Mouse (Mus musculus) cerebellum, postnatal 36 days (tissue): Measurements from ENCODE around the gene Gm10715.
"Not testable (repeated sequence)": the region's sequence is repeated elsewhere in the genome, so short reads cannot be mapped to it uniquely, and the experiment has no call there.

Experiments
- DNase-seq, 2 experiments: peaks; one replicate each; pipeline ENCODE4 v3.0.0; 2021 to 2022; ENCODE audit warnings: mixed read lengths in 2 of 2

Gene Gm10715

GRCm38 (mm10) chr9:3036577-3036976 lies at the start of gene Gm10715:
Gene Gm10715, plus strand, starts transcription at chr9:3036877.
- DNase-seq: not testable (repeated sequence)

GRCm38 (mm10) chr9:3000445-3000972 lies 36.2 kb upstream of the Gm10715 start, which contains the start of gene Gm10722:
Gene Gm10722, plus strand, starts transcription at chr9:3000922.
- not testable (repeated sequence) for DNase-seq

GRCm38 (mm10) chr9:3001006-3001405 lies 35.7 kb upstream of the Gm10715 start:
- peak in 1 of 2 experiments; percentile 5 for DNase-seq

- DNase-seq: peak; percentile 85 to 88
These were observed 34.6 kb upstream of the Gm10715 start for GRCm38 (mm10) chr9:3001948-3002659.

GRCm38 (mm10) chr9:3002794-3003396 lies 33.8 kb upstream of the Gm10715 start, which contains the start of gene Gm11168:
Gene Gm11168, plus strand, starts transcription at chr9:3003346.
- DNase-seq: not testable (repeated sequence)

GRCm38 (mm10) chr9:3006179-3006578 lies 30.5 kb upstream of the Gm10715 start:
- not testable (repeated sequence) for DNase-seq

GRCm38 (mm10) chr9:3006636-3007035 lies 30.0 kb upstream of the Gm10715 start:
- DNase-seq: peak; percentile 30 to 79

- not testable (repeated sequence) for DNase-seq
These were observed 29.4 kb upstream of the Gm10715 start for GRCm38 (mm10) chr9:3007272-3007671.

GRCm38 (mm10) chr9:3009331-3009730 lies 27.3 kb upstream of the Gm10715 start:
- not testable (repeated sequence) for DNase-seq

GRCm38 (mm10) chr9:3012054-3012621 lies 24.5 kb upstream of the Gm10715 start:
- DNase-seq: not testable (repeated sequence)

GRCm38 (mm10) chr9:3012733-3013279 lies 23.9 kb upstream of the Gm10715 start, which contains the start of gene Gm10721:
Gene Gm10721, plus strand, starts transcription at chr9:3013140.
- DNase-seq: not testable (repeated sequence)

GRCm38 (mm10) chr9:3015354-3015753 lies 21.3 kb upstream of the Gm10715 start, which contains the start of gene Gm10720:
Gene Gm10720, plus strand, starts transcription at chr9:3015654.
- DNase-seq: not testable (repeated sequence)

GRCm38 (mm10) chr9:3015896-3016295 lies 20.8 kb upstream of the Gm10715 start:
- not testable (repeated sequence) for DNase-seq

GRCm38 (mm10) chr9:3017108-3017507 lies 19.6 kb upstream of the Gm10715 start, which contains the start of gene Gm10719:
Gene Gm10719, plus strand, starts transcription at chr9:3017408.
- DNase-seq: not testable (repeated sequence)

GRCm38 (mm10) chr9:3018944-3019343 lies 17.7 kb upstream of the Gm10715 start:
- peak; percentile 51 to 88 for DNase-seq

- DNase-seq: peak; percentile 24 to 33
These were observed 16.6 kb upstream of the Gm10715 start for GRCm38 (mm10) chr9:3019835-3020727.

GRCm38 (mm10) chr9:3022316-3023008 lies 14.2 kb upstream of the Gm10715 start:
- DNase-seq: peak; percentile 11 to 37

- not testable (repeated sequence) for DNase-seq
These were observed 13.2 kb upstream of the Gm10715 start, which contains the start of gene Gm10718 for GRCm38 (mm10) chr9:3023312-3023984. Gene Gm10718, plus strand, starts transcription at chr9:3023547.

- peak in 1 of 2 experiments; percentile 42 for DNase-seq
These were observed 12.6 kb upstream of the Gm10715 start for GRCm38 (mm10) chr9:3023985-3024648.
